Comparison of ENCODE assay signal across 37 mouse cellular contexts in the genomic region with DNA sequence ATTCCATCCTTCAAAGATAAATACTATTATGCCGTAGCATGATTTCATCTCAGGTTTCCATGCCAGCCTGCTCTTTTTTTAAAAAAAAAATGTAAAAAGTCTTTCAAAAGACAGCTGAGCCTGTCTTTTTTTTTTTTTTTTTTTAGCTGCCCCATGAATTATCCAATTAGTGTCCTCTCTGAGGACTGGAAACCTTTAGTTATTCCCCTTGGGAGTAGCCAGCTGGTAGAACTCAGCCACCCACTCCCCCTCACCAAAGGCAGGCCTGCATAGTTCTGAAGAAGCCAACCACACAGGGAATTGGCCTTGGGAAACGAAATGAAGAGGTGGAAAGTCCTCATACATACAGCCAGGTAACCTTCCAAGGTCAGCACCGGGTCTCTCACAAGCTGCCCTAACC. TPM values are rescaled to one million over a fixed set of nuclear protein-coding genes. Genes with fewer than 3 reads are reported as not detected.
DNase-seq lines count a peak whose midpoint lies in the region; TF ChIP-seq lines count a peak whose summit lies in the region.
"Had no signal": no experiment of that assay in that cellular context is flagged by ENCODE, and none has a peak within 500 bp of the region (broad histone marks: within the 10 kb centered on the region; RNA-seq: fewer than 3 reads in every experiment).

No protein-coding gene starts in this region.

- no peak for TF ChIP-seq RAD21 in CH12.LX (IDR thresholded peaks at IDR 0.05; ENCODE audit: low read depth, low read length)

- dilution Hi-C loops in CH12.LX (cut with MboI; ENCODE audit: extremely low pct_ligation_motif_present, extremely low pct_unique_long_range_greater_than_20kb, low sequenced_read_pairs): no loop called here

- no peak for TF ChIP-seq CTCF in layer of hippocampus, adult 2 months (conservative IDR thresholded peaks at IDR 0.05)
- no peak for TF ChIP-seq CTCF in CH12.LX (conservative IDR thresholded peaks at IDR 0.05 in 1 of 2, IDR thresholded peaks at IDR 0.05 in 1 of 2; ENCODE audit: low read depth in 2 of 2, low read length in 2 of 2)

- H3K9ac ChIP-seq in CH12.LX (ENCODE audit: insufficient read depth, low read depth): no peak overlapping the region
- no peak overlapping the region for H3K9ac ChIP-seq in ES-E14 (ENCODE audit: insufficient read depth, low read depth, low read length, poor library complexity, severe bottlenecking)
- H3K9ac ChIP-seq: embryonic facial prominence, embryonic 15.5 days; forebrain, embryonic 12.5 days; forebrain, postnatal 0 days; liver, embryonic 14.5 days; midbrain, embryonic 13.5 days; neural tube, embryonic 13.5 days had no signal

- H3K4me1 ChIP-seq in heart, embryonic 10.5 days: peaks cover 45% of the 10 kb centered on the region
- H3K4me1 ChIP-seq in CH12.LX (ENCODE audit: control insufficient read depth in 1 of 2, insufficient read depth in 2 of 2) (peaks cover 3 to 52% of the 10 kb centered on the region in 2 experiments), ES-E14 (ENCODE audit: control insufficient read depth in 2 of 2, insufficient read depth in 2 of 2, low read length in 2 of 2, poor library complexity in 1 of 2) (peaks cover 0 to 5% of the 10 kb centered on the region in 2 experiments; a peak in 1 of 4 replicates)

- no peak for TF ChIP-seq POLR2A in CH12.LX (IDR thresholded peaks at IDR 0.05; ENCODE audit: low read depth, low read length)

- no peaks in the 10 kb centered on the region for H3K27me3 ChIP-seq in heart, embryonic 10.5 days (ENCODE audit: insufficient read depth, poor library complexity, severe bottlenecking)
- H3K27me3 ChIP-seq in CH12.LX (replicated peaks): no peaks in the 10 kb centered on the region
- H3K27me3 ChIP-seq: embryonic facial prominence, embryonic 15.5 days; forebrain, embryonic 12.5 days; midbrain, embryonic 13.5 days; neural tube, embryonic 13.5 days had no signal

- DNase-seq in heart, embryonic 10.5 days (ENCODE audit: low spot score): peak; percentile 11
- no peak for DNase-seq in heart, adult 18-20 months
- no peak for DNase-seq in layer of hippocampus, adult 2 months (ENCODE audit: low spot score in 2 of 2)
- DNase-seq in layer of hippocampus, adult 8-10 months (ENCODE audit: low spot score in 2 of 2): no peak
- no peak for DNase-seq in CH12.LX (ENCODE audit: extremely low read depth)
- no peak for DNase-seq in ES-E14 (ENCODE audit: low read depth, low spot score)
- DNase-seq in urinary bladder, adult 2 months (ENCODE audit: low spot score): no peak
- DNase-seq: adrenal gland, postnatal 25 days; B cell, adult 2 months; cerebellum, adult 18-20 months; cerebellum, postnatal 10 days; forebrain, postnatal 0 days; gastrocnemius, postnatal 14 days; heart, postnatal 14 days; kidney, adult 8-10 months; liver; lung, adult 2 months; lung, postnatal 14 days; right cerebral cortex, postnatal 4 days; thymus, adult 2 months; thymus, postnatal 36 days had no signal

- H3K4me2 ChIP-seq in CH12.LX (ENCODE audit: insufficient read depth, low read depth, poor library complexity, severe bottlenecking): no peak overlapping the region
- H3K4me2 ChIP-seq: embryonic facial prominence, embryonic 15.5 days; forebrain, embryonic 12.5 days; midbrain, embryonic 13.5 days; neural tube, embryonic 13.5 days had no signal

- 74% methylated on average over 3 of the region's 3 CpGs for WGBS in heart, embryonic 10.5 days

- TF ChIP-seq EP300 in CH12.LX (IDR thresholded peaks at IDR 0.05; ENCODE audit: low read length): no peak

- H3K79me2 ChIP-seq in CH12.LX (replicated peaks; ENCODE audit: control insufficient read depth, extremely low read depth, insufficient read depth, poor library complexity, severe bottlenecking): no peaks in the 10 kb centered on the region

- no peak overlapping the region for H3K4me3 ChIP-seq in heart, embryonic 10.5 days
- no peak overlapping the region for H3K4me3 ChIP-seq in layer of hippocampus, adult 2 months
- H3K4me3 ChIP-seq in CH12.LX (replicated peaks in 1 of 3; ENCODE audit: low read depth in 2 of 3, low read length in 2 of 3, poor library complexity in 1 of 3): no peak overlapping the region
- H3K4me3 ChIP-seq in ES-E14 (ENCODE audit: insufficient read depth in 1 of 2, low read depth in 1 of 2, low read length in 2 of 2, poor library complexity in 1 of 2, severe bottlenecking in 1 of 2): no peak overlapping the region
- H3K4me3 ChIP-seq: embryonic facial prominence, embryonic 15.5 days; forebrain, embryonic 12.5 days; midbrain, embryonic 13.5 days; neural tube, embryonic 13.5 days had no signal

- peaks cover 40% of the 10 kb centered on the region for H3K36me3 ChIP-seq in heart, embryonic 10.5 days
- H3K36me3 ChIP-seq in CH12.LX (replicated peaks in 1 of 2; ENCODE audit: control insufficient read depth in 1 of 2, insufficient read depth in 1 of 2, low read length in 1 of 2): peaks cover 0 to under 1% of the 10 kb centered on the region in 2 experiments
- no peaks in the 10 kb centered on the region for H3K36me3 ChIP-seq in ES-E14 (ENCODE audit: control insufficient read depth, insufficient read depth, low read length, poor library complexity, severe bottlenecking)
- H3K36me3 ChIP-seq: embryonic facial prominence, embryonic 15.5 days had no signal

- in situ Hi-C loops in CH12.LX (cut with MboI; ENCODE audit: low pct_ligation_motif_present, low pct_unique_long_range_greater_than_20kb, low sequenced_read_pairs) (no loop called here), ES-E14 (cut with MboI; ENCODE audit: low sequenced_read_pairs in 2 of 2, unreplicated experiment in 2 of 2) (no loop called here)

- H3K27ac ChIP-seq in heart, embryonic 10.5 days: no peak overlapping the region
- H3K27ac ChIP-seq in layer of hippocampus, adult 2 months: peak overlapping the region; percentile 28; the same call in 1 of the 2 replicates
- H3K27ac ChIP-seq in CH12.LX (ENCODE audit: insufficient read depth, low read depth) (no peak overlapping the region), ES-E14 (ENCODE audit: insufficient read depth, low read depth, low read length, poor library complexity, severe bottlenecking) (no peak overlapping the region)
- H3K27ac ChIP-seq: embryonic facial prominence, embryonic 15.5 days; forebrain, embryonic 12.5 days; liver, embryonic 14.5 days; stomach, postnatal 0 days had no signal

- no peaks in the 10 kb centered on the region for H3K9me3 ChIP-seq in heart, embryonic 10.5 days
- H3K9me3 ChIP-seq in CH12.LX (replicated peaks; ENCODE audit: low read length) (no peaks in the 10 kb centered on the region), ES-E14 (ENCODE audit: control insufficient read depth, insufficient read depth, low read depth, low read length) (no peaks in the 10 kb centered on the region)
- H3K9me3 ChIP-seq: embryonic facial prominence, embryonic 15.5 days; forebrain, embryonic 12.5 days; midbrain, embryonic 13.5 days; neural tube, embryonic 13.5 days had no signal

TF ChIP-seq in CH12.LX, 34 proteins besides CTCF, POLR2A, EP300 and RAD21:
- no peak for TF ChIP-seq CHD1 (IDR thresholded peaks at IDR 0.05; ENCODE audit: low read depth, low read length)
- TF ChIP-seq HCFC1 (IDR thresholded peaks at IDR 0.05; ENCODE audit: low read depth, low read length): no peak
- no peak for TF ChIP-seq BHLHE40 (IDR thresholded peaks at IDR 0.05; ENCODE audit: low read depth, low read length)
- TF ChIP-seq ZNF384 (IDR thresholded peaks at IDR 0.05; ENCODE audit: low read depth, low read length): peak; percentile 72
- TF ChIP-seq GABPA (IDR thresholded peaks at IDR 0.05; ENCODE audit: insufficient replicate concordance, low read depth, low read length): no peak
- 0 out of 2 replicates have a peak, but pooled peaks have one; percentile 14 for TF ChIP-seq ETS1 (conservative IDR thresholded peaks at IDR 0.05; ENCODE audit: low read depth, low read length)

TF ChIP-seq in ES-E14, 5 proteins besides CTCF, POLR2A, EP300 and RAD21:
- TF ChIP-seq CHD2 (IDR thresholded peaks at IDR 0.05; ENCODE audit: low read depth, low read length): no peak
- 0 out of 2 replicates have a peak, but pooled peaks have one; percentile 14 for TF ChIP-seq ZNF384 (IDR thresholded peaks at IDR 0.05; ENCODE audit: low read depth, low read length)

RNA-seq across cellular contexts. Expression of a gene that starts 13.7 kb away (rescaled TPM):
- 24.6 and 39.1 TPM in 2 replicates for polyA plus RNA-seq in heart, embryonic 10.5 days (2016; fragmentation: Nextera tagmentation; extraction: Ambion mirVana)
- total RNA-seq in heart, adult 18-20 months (2021): 1 to 10 TPM; 8.1 to 9.9 TPM
- total RNA-seq in layer of hippocampus, adult 2 months (2021): 10 to 100 TPM; 70.5 to 76.2 TPM
- 10 to 100 TPM; 58.8 to 84.9 (median 66.0) TPM for total RNA-seq in layer of hippocampus, adult 8-10 months (2022)
- 1.4 and 1.5 TPM in 2 replicates for total RNA-seq in CH12.LX (2012; rRNA removed)
- total RNA-seq in CH12.LX (2014; rRNA removed): 2.8 and 3.0 TPM in 2 replicates
- 4.5 and 6.0 TPM in 2 replicates for polyA plus RNA-seq in CH12.LX (2012; ENCODE audit: insufficient read length, low read depth)
- total RNA-seq in ES-E14 (2012; rRNA removed): 13.6 and 23.2 TPM in 2 replicates
- 76.3 and 90.8 TPM in 2 replicates for polyA plus RNA-seq in urinary bladder, adult 2 months (2012; rRNA removed)
- total RNA-seq: MEL had no signal

RNA-seq across cellular contexts. Expression of a gene that starts 34.5 kb away (rescaled TPM):
- 0.10 TPM in 2 replicates for polyA plus RNA-seq in heart, embryonic 10.5 days (2016; fragmentation: Nextera tagmentation; extraction: Ambion mirVana)
- total RNA-seq in heart, adult 18-20 months (2021): not detected
- total RNA-seq in layer of hippocampus, adult 2 months (2021): not detected
- total RNA-seq in layer of hippocampus, adult 8-10 months (2022): not detected
- total RNA-seq in CH12.LX (2012; rRNA removed) (not detected in 2 replicates), CH12.LX (2014; rRNA removed) (not detected in 2 replicates), ES-E14 (2012; rRNA removed) (not detected in 2 replicates)
- 0.19 TPM in 1 of 2 replicates, not detected in the other for polyA plus RNA-seq in CH12.LX (2012; ENCODE audit: insufficient read length, low read depth)
- polyA plus RNA-seq in urinary bladder, adult 2 months (2012; rRNA removed): not detected in 2 replicates
- total RNA-seq: adrenal gland, adult 18-20 months; adrenal gland, postnatal 25 days; common myeloid progenitor, adult 5-6 weeks; forebrain, postnatal 0 days; gastrocnemius, postnatal 14 days; granulocyte monocyte progenitor cell, adult 5-6 weeks; heart, postnatal 14 days; layer of hippocampus, postnatal 10 days; left cerebral cortex, adult 18-20 months; left cerebral cortex, postnatal 14 days; megakaryocyte progenitor cell, adult 5-6 weeks; MEL had no signal
- polyA plus RNA-seq: large intestine, adult 2 months; liver, embryonic 14.5 days; spleen, adult 2 months; thymus, adult 2 months had no signal
